Mouse (Mus musculus) brain, embryonic 18.5 days (tissue): ENCODE data around the gene Cish.
"Not testable (repeated sequence)": the region's sequence is repeated elsewhere in the genome, so short reads cannot be mapped to it uniquely, and the experiment has no call there.

Experiments used
- DNase-seq: peaks from one replicate; pipeline ENCODE4 v3.0.0-alpha.2; 2012; ENCODE audit warnings: low read depth, low spot score

Cish gene

DNA sequence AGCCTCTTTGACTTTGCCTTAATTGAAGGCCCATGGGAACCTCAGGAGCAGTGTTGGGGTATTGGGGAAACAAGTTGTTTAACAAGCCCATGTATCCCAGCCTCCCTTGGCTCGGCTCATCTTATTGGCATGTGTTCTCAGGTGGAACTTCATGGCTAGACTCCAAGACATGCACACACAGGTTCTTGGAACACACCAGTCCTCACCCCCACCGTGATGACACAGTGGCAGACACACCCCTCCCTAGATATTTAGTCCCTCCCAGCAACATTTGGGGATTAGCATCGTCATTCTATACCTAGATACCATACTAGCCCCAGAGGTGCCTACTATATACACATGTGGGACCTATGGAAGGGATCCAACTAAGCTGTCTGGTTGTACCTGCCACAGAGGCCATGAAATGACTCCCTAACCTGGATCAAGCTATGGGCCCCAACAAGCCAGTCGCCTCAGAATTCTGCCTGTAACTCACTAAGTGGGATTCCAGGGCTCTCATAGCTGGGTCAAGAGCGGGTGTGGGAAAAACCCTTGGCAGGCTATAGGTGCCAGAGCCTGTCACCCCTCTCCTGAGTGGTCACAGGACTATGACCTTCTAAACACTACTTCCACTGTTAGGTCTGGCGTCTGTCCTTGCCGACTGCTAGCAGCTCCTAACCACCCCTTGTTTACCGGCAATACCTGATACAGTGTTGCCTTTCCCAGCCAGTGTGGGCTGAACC, 2.4 kb downstream of the Cish start:
- DNase-seq = no peak

- no peak for DNase-seq
Observed at GRCm38 (mm10) chr9:107298876-107299275, 3.0 kb downstream of the Cish start.

DNA sequence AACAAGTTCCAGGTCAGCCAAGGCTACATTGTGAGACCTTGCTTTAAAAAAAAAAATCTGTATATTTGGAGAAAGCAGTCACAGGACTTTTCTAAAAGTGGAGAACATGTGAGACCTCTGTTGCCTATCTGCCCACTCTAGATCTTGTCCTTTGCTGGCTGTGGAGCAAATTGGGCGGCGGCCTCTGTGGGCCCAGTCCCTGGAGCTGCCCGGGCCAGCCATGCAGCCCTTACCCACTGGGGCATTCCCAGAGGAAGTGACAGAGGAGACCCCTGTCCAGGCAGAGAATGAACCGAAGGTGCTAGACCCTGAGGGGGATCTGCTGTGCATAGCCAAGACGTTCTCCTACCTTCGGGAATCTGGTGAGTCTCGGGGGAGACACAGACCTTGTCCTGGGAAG, 4.0 kb downstream of the Cish start:
- DNase-seq = no peak

- no peak for DNase-seq
Observed at GRCm38 (mm10) chr9:107300224-107300973, 4.6 kb downstream of the Cish start.

DNA sequence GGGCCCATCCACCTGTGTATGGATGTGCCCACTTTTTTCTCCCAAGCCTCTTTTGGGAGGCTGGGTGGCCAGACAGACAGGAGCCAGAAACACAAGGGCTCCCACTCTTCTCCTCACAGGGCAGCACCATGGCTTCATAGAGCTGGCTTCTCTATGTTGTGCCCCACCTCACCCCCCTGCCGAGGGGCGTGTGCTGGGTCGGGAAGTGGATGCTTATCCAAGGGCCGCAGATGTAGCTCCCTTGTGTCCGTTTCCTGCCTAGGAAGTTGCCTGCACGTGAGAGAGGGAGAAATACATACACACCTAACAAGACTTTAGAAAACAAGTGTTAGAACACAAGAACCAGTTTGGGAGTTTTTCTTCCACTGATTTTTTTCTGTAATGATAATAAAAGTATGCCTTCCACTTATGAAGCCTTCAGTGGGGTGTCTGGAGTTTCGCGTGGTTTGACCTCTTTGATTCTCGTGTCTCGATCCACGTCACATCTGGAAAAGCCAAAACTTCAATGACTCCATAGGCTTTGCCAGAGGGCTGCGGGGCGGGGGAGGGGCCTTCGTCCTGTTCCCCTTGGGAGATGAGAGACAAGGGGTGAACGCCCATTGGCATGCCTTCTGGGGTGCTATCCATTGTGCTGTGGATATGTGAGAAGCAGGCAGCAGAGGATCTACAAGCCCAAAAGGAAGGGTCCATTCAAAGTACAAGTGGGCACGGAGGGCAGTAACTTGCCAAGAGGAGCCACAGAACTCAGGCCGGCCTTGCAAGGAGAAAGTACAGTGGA, 5.9 kb downstream of the Cish start:
- no peak for DNase-seq

DNA sequence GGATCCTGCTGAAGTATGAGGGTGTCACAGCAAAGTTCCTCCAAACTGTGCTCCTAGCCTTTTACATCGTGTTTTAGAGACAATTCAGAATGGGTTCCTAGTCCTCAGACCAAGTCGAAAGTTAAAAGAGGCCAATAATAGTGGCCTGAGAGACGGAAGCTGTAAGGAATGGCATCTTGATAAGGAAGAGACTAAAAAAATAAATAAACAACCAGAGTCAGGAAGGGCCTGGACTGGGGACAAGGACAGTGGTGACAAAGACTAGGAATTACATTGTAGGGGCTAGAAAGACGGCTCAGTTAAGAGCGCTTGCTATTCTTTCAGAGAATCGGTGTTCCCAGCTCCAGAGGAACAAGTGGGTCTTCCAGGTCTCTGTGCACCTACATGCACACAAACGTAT, 6.8 kb downstream of the Cish start:
- no peak for DNase-seq

GRCm38 (mm10) chr9:107303121-107303820, 7.4 kb downstream of the Cish start:
- no peak for DNase-seq

- no peak for DNase-seq
Observed at GRCm38 (mm10) chr9:107303900-107304299, 8.1 kb downstream of the Cish start.

- DNase-seq = no peak
Observed at GRCm38 (mm10) chr9:107304383-107304782, 8.6 kb downstream of the Cish start.

- no peak for DNase-seq
Observed at GRCm38 (mm10) chr9:107305012-107305411, 9.2 kb downstream of the Cish start.

GRCm38 (mm10) chr9:107305601-107306542, 10.0 kb downstream of the Cish start:
- no peak for DNase-seq

GRCm38 (mm10) chr9:107306673-107307072, 10.8 kb downstream of the Cish start:
- DNase-seq = not testable (repeated sequence)

DNA sequence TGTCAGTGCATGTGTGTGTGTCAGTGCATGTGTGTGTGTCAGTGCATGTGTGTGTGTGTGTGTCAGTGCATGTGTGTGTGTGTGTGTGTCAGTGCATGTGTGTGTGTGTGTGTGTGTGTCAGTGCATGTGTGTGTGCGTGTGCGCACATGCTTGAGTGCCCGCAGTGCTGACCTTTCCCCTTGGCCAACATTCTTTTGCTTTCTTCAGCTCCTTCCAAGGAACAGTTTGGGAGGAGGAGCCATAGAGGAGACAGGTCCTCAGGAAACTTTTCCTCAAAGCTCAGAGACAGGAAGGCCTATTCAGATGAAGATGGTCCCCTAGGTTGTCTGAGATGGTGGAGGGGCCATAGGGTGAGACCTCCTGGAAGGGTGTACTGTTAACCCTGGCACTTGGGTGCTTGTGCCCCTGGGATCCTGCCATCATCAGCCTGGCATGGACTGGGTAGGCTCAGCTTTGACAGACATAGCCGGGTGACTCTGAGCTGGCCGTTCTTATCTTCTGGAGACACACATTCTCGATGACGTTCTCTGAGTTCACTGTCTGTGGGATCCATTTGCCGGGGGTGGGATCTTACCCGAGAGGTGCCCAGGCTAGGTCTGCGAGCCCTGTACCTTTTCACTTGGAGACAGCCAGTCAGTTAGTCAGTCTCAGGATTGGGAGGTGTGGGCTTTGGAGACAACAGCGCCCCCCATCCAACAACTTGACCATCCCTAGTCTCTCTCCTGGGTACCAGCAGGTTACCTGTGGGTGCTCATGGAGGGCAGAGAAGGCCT, 11.5 kb downstream of the Cish start:
- DNase-seq = no peak

- no peak for DNase-seq
Observed at GRCm38 (mm10) chr9:107307886-107308285, 12.1 kb downstream of the Cish start.

GRCm38 (mm10) chr9:107308346-107309000, 12.6 kb downstream of the Cish start:
- DNase-seq = no peak

DNA sequence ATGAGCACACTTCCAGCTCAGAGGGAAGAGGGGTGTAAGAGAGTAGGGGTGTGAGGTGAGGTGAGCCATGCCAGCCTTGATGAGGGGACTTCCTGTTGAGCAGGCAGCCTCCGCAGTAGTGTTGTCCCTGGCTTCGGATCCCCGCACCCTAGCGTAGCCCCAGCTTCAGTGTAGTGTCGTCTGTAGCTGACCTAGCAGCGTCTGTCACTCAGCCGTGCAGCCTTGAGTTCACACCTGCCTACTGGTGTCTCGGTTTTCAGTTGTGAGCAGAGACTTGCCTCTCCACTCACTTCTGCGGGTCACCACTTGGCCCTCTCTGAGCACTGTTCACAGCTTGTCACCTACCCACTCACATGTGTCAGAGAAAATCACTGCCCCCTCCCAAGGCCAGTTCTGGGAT, 13.3 kb downstream of the Cish start:
- no peak for DNase-seq

DNA sequence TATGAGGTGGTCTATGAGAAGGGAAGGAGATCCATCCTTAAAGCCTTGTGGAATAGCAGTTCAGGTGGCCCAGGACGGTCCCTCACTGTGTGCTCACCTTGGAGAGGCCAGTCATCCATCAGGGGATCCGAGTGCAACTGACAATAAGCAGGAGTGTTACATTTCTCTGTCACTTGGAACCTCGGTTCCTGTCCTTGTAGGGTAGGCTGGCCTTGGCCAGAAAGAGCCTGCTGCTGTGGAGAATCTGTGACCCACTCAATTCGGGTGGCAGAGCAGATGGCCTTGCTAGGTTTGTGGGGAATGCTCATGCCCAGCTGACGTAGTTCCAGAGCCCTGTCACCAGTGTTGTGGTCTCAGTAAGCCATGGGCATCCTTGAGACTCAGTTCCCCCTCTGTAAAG, 13.8 kb downstream of the Cish start:
- no peak for DNase-seq

DNA sequence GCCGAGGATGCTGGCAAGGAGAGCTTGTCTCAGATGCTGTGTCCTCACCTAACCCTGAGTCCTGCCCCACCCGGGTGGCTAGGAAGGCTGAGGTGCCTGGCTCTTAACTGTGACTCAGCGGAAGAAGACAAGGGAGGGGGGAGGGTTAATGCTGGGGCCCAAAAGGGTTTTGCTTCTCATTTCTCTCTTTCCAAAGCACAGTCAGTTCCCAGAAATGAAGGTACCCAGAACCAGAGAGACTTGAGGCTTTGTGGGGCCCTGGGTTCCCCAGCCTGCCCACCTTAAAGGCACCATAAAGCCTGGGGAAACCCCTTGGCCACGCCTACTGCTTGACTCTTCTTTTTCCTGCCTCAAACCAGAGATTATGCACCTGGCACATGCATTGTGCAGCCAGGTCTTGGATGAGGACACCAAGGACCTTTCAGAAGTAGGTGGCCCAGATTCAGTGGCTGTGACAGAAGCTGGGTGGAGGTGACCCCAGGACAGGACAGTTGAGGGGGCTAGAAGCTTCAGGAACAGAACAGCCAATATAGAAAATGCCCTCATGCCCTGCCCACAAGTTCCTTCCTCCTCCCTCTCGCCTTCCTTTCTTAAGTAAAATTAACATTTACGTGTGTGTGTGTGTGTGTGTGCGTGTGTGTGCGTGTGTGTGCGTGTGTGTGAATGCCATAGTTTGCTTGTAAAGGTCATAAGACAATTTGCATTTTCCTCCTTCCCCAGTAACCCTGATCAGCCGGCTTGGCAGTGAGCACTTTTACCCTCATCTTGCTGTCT, 17.2 kb downstream of the Cish start:
- no peak for DNase-seq

DNA sequence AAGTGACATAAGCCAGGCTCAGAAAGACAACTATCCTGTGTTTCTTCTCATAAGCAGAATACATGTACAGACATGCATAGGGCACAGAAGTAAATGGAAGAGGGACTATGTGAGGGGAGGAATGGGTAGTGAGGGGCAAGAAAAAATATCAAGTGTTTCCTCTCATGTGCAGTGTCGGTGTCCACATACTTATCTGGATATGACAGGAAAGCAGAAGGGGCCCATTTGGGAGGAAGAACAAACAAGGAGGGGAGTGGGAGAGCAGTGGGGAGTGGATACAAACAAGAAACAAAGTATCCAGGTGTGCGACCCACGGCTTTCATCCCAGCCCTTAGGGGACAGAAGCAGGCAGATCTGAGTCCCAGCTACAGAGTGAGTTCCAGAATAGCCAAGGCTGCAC, 18.1 kb downstream of the Cish start:
- DNase-seq = no peak
